Mouse (Mus musculus): Measurements from ENCODE around the gene Thra.

The Thra gene

GRCm38 (mm10) chr11:98745932-98746853 is 5.8 kb downstream of the Thra start:
- no peak for DNase-seq (ENCODE audit: low read depth, low spot score)

- peak; percentile 53 for DNase-seq (ENCODE audit: low read depth, low spot score)
Measured at GRCm38 (mm10) chr11:98746855-98747693, 6.6 kb downstream of the Thra start.

GRCm38 (mm10) chr11:98747804-98748505 is 7.5 kb downstream of the Thra start:
- DNase-seq (ENCODE audit: low read depth, low spot score) = no peak

- DNase-seq (ENCODE audit: low read depth, low spot score) = no peak
Measured at GRCm38 (mm10) chr11:98748506-98749416, 8.3 kb downstream of the Thra start.

GRCm38 (mm10) chr11:98749716-98750115 is 9.3 kb downstream of the Thra start:
- DNase-seq (ENCODE audit: low read depth, low spot score) = no peak

- DNase-seq (ENCODE audit: low read depth, low spot score) = no peak
Measured at GRCm38 (mm10) chr11:98750351-98751201, 10.1 kb downstream of the Thra start.

GRCm38 (mm10) chr11:98751221-98751782 is 10.9 kb downstream of the Thra start:
- no peak for DNase-seq (ENCODE audit: low read depth, low spot score)

- no peak for DNase-seq (ENCODE audit: low read depth, low spot score)
Measured at GRCm38 (mm10) chr11:98752562-98753140, 12.2 kb downstream of the Thra start.

- DNase-seq (ENCODE audit: low read depth, low spot score) = no peak
Measured at GRCm38 (mm10) chr11:98753264-98753663, 12.8 kb downstream of the Thra start.

- peak; percentile 47 for DNase-seq (ENCODE audit: low read depth, low spot score)
Measured at GRCm38 (mm10) chr11:98754151-98754620, 13.7 kb downstream of the Thra start.

- DNase-seq (ENCODE audit: low read depth, low spot score) = peak; percentile 94
Measured at GRCm38 (mm10) chr11:98754621-98755181, 14.3 kb downstream of the Thra start.

GRCm38 (mm10) chr11:98755726-98756380 is 15.4 kb downstream of the Thra start:
- DNase-seq (ENCODE audit: low read depth, low spot score) = no peak

- no peak for DNase-seq (ENCODE audit: low read depth, low spot score)
Measured at GRCm38 (mm10) chr11:98756711-98757110, 16.3 kb downstream of the Thra start.

GRCm38 (mm10) chr11:98761939-98762338 is 21.5 kb downstream of the Thra start:
- no peak for DNase-seq (ENCODE audit: low read depth, low spot score)

- DNase-seq (ENCODE audit: low read depth, low spot score) = peak; percentile 66
Measured at GRCm38 (mm10) chr11:98762756-98763501, 22.5 kb downstream of the Thra start.

- peak; percentile 61 for DNase-seq (ENCODE audit: low read depth, low spot score)
Measured at GRCm38 (mm10) chr11:98763502-98763861, 23.0 kb downstream of the Thra start.

- peak; percentile 30 for DNase-seq (ENCODE audit: low read depth, low spot score)
Measured at GRCm38 (mm10) chr11:98764091-98764490, 23.7 kb downstream of the Thra start.

Measured in ZHBTc4 (cell line).